Mouse (Mus musculus) hematopoietic stem cell, adult 5-6 weeks (primary cell): ENCODE data around the gene Hes3. TPM values are rescaled to one million over a fixed set of nuclear protein-coding genes. Genes with fewer than 3 reads are reported as not detected.

ENCODE experiments used
- ATAC-seq, 2 experiments: fragments of 125-278 bp in 1 of 2; replicated peaks in 1 of 2; 2 replicates each; pipeline ENCODE4 v1.8.0; 2016 to 2017; ENCODE audit warnings: inconsistent platforms in 2 of 2, mild to moderate bottlenecking in 2 of 2, moderate number of reproducible peaks in 2 of 2, low read depth in 1 of 2, moderate TSS enrichment in 1 of 2; ENCODE audit not compliant: low FRiP score in 2 of 2, poor library complexity in 2 of 2, severe bottlenecking in 2 of 2, insufficient read depth in 1 of 2, low TSS enrichment in 1 of 2
- total RNA-seq: library from RNA; stranded (forward); fragments of 172-1452, 232-1000 nt; gene quantifications from 2 replicates; pipeline ENCODE4 v1.2.3, GENCODE M21; 2017

The Hes3 gene
- total RNA-seq, 1 experiment from 2014 or later: not detected

DNA sequence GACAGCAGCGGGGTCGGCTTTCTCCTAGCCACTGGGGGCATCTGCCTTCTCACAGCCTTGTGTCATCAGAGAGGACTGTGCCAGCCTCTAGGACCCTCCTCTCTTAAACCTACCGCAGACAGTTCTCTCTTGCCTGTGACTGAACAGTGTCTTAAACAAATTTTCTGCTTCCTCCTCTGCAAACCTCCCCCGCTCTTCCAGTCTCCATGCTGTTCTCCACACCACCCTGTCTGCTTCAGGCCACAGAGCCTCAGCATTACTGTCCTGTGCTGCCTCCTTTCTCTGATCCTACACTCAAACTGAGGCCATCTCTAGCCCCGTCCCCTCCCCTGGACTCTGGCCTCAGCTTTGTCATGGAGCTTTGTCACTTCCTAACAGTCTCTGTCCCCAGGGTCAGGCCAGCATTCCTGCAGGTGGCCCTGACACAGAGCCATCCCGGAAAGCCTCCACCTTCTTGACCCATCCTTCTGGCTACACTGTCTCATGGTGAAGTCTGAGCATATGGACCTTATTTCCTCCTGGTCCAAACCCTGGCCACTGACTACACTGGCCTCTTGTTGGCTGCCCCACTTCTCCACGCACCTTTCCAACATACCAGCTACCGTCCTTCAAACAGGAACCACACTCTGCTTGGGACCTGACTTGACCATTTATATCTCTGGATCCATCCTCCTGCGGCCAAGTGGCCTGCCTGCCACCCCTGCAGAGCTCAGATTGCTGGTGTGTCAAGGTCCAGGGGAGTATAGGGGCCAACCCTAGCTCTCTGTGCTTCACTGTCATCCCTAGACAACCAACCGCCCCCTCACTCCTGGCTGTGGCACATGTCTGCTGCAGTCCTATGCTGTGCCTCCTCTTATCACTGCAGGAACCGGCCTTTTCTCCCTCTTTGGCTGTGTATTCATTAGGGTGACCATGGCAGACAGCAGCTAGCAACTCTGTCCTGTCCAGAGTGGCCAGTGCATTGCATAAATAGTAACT is 46.6 kb downstream of the Hes3 start:
- no peak for ATAC-seq

DNA sequence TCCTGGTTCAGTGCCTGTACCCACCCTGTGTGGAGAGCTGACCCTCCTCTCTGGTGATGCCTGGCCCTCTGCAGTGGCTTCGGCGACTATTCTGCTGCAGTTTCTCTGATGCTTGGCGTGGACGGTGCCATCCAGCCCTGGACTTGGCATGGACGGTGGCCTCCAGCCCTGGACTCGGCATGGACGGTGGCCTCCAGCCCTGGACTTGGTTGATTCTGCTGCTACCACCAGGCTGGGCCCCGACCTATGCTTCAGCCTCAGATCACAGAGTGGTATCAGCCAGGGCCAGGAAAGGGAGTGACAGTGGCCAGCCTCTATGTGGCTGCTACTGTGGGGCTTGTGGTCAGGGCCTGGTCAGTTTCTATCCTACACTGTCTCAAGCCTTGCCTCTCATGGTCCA is 47.5 kb downstream of the Hes3 start:
- ATAC-seq: no peak

DNA sequence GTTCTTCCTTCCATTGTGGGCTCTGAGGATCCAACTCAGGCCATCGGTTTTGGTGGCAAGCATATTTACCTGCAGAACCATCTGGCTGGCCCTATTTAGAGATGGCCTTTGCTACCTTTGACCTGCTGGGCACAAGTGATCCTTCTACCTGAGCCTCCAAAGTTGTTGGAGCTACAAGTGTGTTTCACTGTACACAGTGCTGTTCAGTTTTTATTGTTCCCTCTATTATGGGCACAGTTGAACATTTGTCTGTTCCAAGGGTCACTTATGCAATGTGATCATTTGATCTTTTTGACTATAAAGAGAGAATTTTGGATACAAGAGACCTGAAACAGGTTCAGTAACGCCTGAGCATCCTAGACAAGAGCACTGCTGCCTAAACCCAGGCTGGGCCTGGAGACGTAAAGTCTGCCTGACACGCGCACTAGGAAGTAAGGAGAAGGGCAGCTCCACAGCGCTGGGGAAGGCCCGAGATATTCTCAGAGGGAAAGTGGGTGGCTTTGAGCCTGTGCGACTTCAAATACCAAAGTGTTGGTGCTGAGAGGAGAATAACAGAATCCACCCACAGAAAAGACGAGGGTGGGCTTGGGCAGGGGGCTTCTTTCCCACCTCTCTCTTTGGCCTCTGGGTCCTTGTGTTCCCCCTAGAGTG is 48.1 kb downstream of the Hes3 start:
- no peak for ATAC-seq

DNA sequence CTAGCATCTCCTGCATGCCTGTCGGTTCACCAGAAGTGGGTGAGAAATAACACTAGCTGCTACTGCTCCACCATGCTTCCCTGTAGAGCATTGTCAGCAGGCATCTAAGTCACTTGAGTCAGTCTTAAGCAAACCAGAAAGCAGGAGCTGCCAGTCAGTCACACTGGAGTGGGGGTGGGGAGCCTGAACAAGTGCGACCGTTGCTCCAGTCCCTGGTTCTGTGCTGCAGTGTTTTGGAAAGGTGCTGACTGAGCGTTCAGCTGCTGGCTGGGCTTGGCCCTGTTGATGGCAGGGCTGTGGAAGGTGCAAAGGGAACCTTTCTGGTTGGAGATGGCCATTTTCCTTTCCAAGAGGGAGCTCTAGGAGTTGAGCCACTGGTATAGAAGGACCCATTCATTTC is 51.5 kb downstream of the Hes3 start:
- no peak for ATAC-seq

Other genes starting within 250 kb of the Hes3 start
- gene Plekhg5, start 219.2 kb downstream of the Hes3 start, total RNA-seq: 3.8 and 3.9 TPM in 2 replicates
- 0.69 and 1.1 TPM in 2 replicates for gene Tnfrsf25, start 175.7 kb downstream of the Hes3 start, total RNA-seq
- 0.89 and 1.6 TPM in 2 replicates for gene Espn, start 139.3 kb downstream of the Hes3 start, total RNA-seq
- gene Hes2, start 132.8 kb downstream of the Hes3 start, total RNA-seq: not detected in 2 replicates
- gene Acot7, start 113.5 kb downstream of the Hes3 start, total RNA-seq: 66.4 and 72.7 TPM in 2 replicates
- gene Gpr153, start 17.4 kb downstream of the Hes3 start, total RNA-seq: not detected in 2 replicates
- 16.8 and 19.4 TPM in 2 replicates for gene Icmt, start 5.6 kb upstream of the Hes3 start, total RNA-seq
- gene Rnf207, start 27.3 kb upstream of the Hes3 start, total RNA-seq: 0.35 TPM in 1 of 2 replicates, not detected in the other
- 2,451 and 4,877 TPM in 2 replicates for gene Rpl22, start 34.1 kb upstream of the Hes3 start, total RNA-seq
- 0.20 TPM in 1 of 2 replicates, not detected in the other for gene Chd5, start 47.0 kb upstream of the Hes3 start, total RNA-seq
- gene Nphp4, start 185.0 kb upstream of the Hes3 start, total RNA-seq: 0.35 and 2.5 TPM in 2 replicates
- gene Kcnab2, start 186.2 kb upstream of the Hes3 start, total RNA-seq: 66.7 and 67.8 TPM in 2 replicates